Mouse (Mus musculus): ENCODE data around the gene Alb. TPM values are rescaled to one million over a fixed set of nuclear protein-coding genes. Genes with fewer than 3 reads are reported as not detected.

Gene Alb
- polyA plus RNA-seq (2014; fragmentation: Nextera tagmentation; extraction: Ambion mirVana) = not detected in 2 replicates

GRCm38 (mm10) chr5:90460619-90461018 is at the start of gene Alb:
Alb (plus strand) TSS chr5:90460897.
- Histone ChIP-seq H3K36me3 (replicated peaks; ENCODE audit: control insufficient read depth, insufficient read depth) (no peaks in the 10 kb centered on the region), H3K9me3 (ENCODE audit: control insufficient read depth, low read length) (no peaks in the 10 kb centered on the region), H3K9ac (no peak within 1 kb of the TSS), H3K27me3 (ENCODE audit: control insufficient read depth, insufficient read depth, low read length) (no peaks in the 10 kb centered on the region), H3K4me3 (replicated peaks; ENCODE audit: low read length) (no peak within 1 kb of the TSS), H3K4me1 (replicated peaks; ENCODE audit: control insufficient read depth, insufficient read depth, low read length) (no peaks in the 10 kb centered on the region), H3K4me2 (replicated peaks) (no peak within 1 kb of the TSS), H3K27ac (no peak within 1 kb of the TSS)
- WGBS = 95% methylated on average over 8 of the region's 8 CpGs
- ATAC-seq (ENCODE audit: low FRiP score) (no peak), DNase-seq (ENCODE audit: low spot score) (no peak)

- Histone ChIP-seq H3K9me3 (ENCODE audit: control insufficient read depth, low read length) (no peaks in the 10 kb centered on the region), H3K27ac (no peak overlapping the region), H3K27me3 (ENCODE audit: control insufficient read depth, insufficient read depth, low read length) (no peaks in the 10 kb centered on the region), H3K9ac (no peak overlapping the region), H3K36me3 (replicated peaks; ENCODE audit: control insufficient read depth, insufficient read depth) (no peaks in the 10 kb centered on the region), H3K4me3 (replicated peaks; ENCODE audit: low read length) (no peak overlapping the region), H3K4me2 (replicated peaks) (no peak overlapping the region), H3K4me1 (replicated peaks; ENCODE audit: control insufficient read depth, insufficient read depth, low read length) (no peaks in the 10 kb centered on the region)
- DNase-seq (ENCODE audit: low spot score) (no peak), ATAC-seq (ENCODE audit: low FRiP score) (no peak)
- 82% methylated on average over 8 of the region's 8 CpGs for WGBS
Measured at GRCm38 (mm10) chr5:90414142-90414924, 46.4 kb upstream of the Alb start.

- Histone ChIP-seq H3K4me1 (replicated peaks; ENCODE audit: control insufficient read depth, insufficient read depth, low read length) (no peaks in the 10 kb centered on the region), H3K27me3 (ENCODE audit: control insufficient read depth, insufficient read depth, low read length) (no peaks in the 10 kb centered on the region), H3K27ac (no peak overlapping the region), H3K4me2 (replicated peaks) (no peak overlapping the region), H3K9ac (no peak overlapping the region), H3K36me3 (replicated peaks; ENCODE audit: control insufficient read depth, insufficient read depth) (no peaks in the 10 kb centered on the region), H3K9me3 (ENCODE audit: control insufficient read depth, low read length) (no peaks in the 10 kb centered on the region), H3K4me3 (replicated peaks; ENCODE audit: low read length) (no peak overlapping the region)
- no peak for DNase-seq (ENCODE audit: low spot score)
- 71% methylated on average over 6 of the region's 6 CpGs for WGBS
- no peak for ATAC-seq (ENCODE audit: low FRiP score)
Measured at GRCm38 (mm10) chr5:90414925-90415295, 45.8 kb upstream of the Alb start.

GRCm38 (mm10) chr5:90424625-90425024 is 36.1 kb upstream of the Alb start:
- WGBS = 88% methylated on average over 5 of the region's 5 CpGs
- Histone ChIP-seq H3K4me2 (replicated peaks) (no peak overlapping the region), H3K4me3 (replicated peaks; ENCODE audit: low read length) (no peak overlapping the region), H3K36me3 (replicated peaks; ENCODE audit: control insufficient read depth, insufficient read depth) (no peaks in the 10 kb centered on the region), H3K4me1 (replicated peaks; ENCODE audit: control insufficient read depth, insufficient read depth, low read length) (no peaks in the 10 kb centered on the region), H3K27ac (no peak overlapping the region), H3K9ac (no peak overlapping the region), H3K9me3 (ENCODE audit: control insufficient read depth, low read length) (no peaks in the 10 kb centered on the region), H3K27me3 (ENCODE audit: control insufficient read depth, insufficient read depth, low read length) (no peaks in the 10 kb centered on the region)
- ATAC-seq (ENCODE audit: low FRiP score) = no peak
- no peak for DNase-seq (ENCODE audit: low spot score)

GRCm38 (mm10) chr5:90425191-90425590 is 35.5 kb upstream of the Alb start:
- WGBS = 90% methylated on average over 3 of the region's 3 CpGs
- Histone ChIP-seq H3K9ac (no peak overlapping the region), H3K27me3 (ENCODE audit: control insufficient read depth, insufficient read depth, low read length) (no peaks in the 10 kb centered on the region), H3K9me3 (ENCODE audit: control insufficient read depth, low read length) (no peaks in the 10 kb centered on the region), H3K4me1 (replicated peaks; ENCODE audit: control insufficient read depth, insufficient read depth, low read length) (no peaks in the 10 kb centered on the region), H3K36me3 (replicated peaks; ENCODE audit: control insufficient read depth, insufficient read depth) (no peaks in the 10 kb centered on the region), H3K27ac (no peak overlapping the region), H3K4me3 (replicated peaks; ENCODE audit: low read length) (no peak overlapping the region), H3K4me2 (replicated peaks) (no peak overlapping the region)
- ATAC-seq (ENCODE audit: low FRiP score) = no peak
- DNase-seq (ENCODE audit: low spot score) = no peak

- no peak overlapping the region for H3K4me3 ChIP-seq (replicated peaks; ENCODE audit: low read length)
- H3K4me1 ChIP-seq (replicated peaks; ENCODE audit: control insufficient read depth, insufficient read depth, low read length) = no peaks in the 10 kb centered on the region
- no peak overlapping the region for H3K27ac ChIP-seq
- H3K27me3 ChIP-seq (ENCODE audit: control insufficient read depth, insufficient read depth, low read length) = no peaks in the 10 kb centered on the region
- H3K4me2 ChIP-seq (replicated peaks) = no peak overlapping the region
- ATAC-seq (ENCODE audit: low FRiP score) (no peak), DNase-seq (ENCODE audit: low spot score) (no peak)
- no peaks in the 10 kb centered on the region for H3K36me3 ChIP-seq (replicated peaks; ENCODE audit: control insufficient read depth, insufficient read depth)
- H3K9me3 ChIP-seq (ENCODE audit: control insufficient read depth, low read length) = no peaks in the 10 kb centered on the region
- 90% methylated on average over 9 of the region's 9 CpGs for WGBS
- H3K9ac ChIP-seq = no peak overlapping the region
Measured at GRCm38 (mm10) chr5:90431053-90431452, 29.6 kb upstream of the Alb start.

GRCm38 (mm10) chr5:90439157-90439556 is 21.5 kb upstream of the Alb start:
- Histone ChIP-seq H3K9ac (no peak overlapping the region), H3K4me3 (replicated peaks; ENCODE audit: low read length) (no peak overlapping the region), H3K27ac (no peak overlapping the region), H3K4me1 (replicated peaks; ENCODE audit: control insufficient read depth, insufficient read depth, low read length) (no peaks in the 10 kb centered on the region), H3K36me3 (replicated peaks; ENCODE audit: control insufficient read depth, insufficient read depth) (no peaks in the 10 kb centered on the region), H3K27me3 (ENCODE audit: control insufficient read depth, insufficient read depth, low read length) (no peaks in the 10 kb centered on the region), H3K4me2 (replicated peaks) (no peak overlapping the region), H3K9me3 (ENCODE audit: control insufficient read depth, low read length) (no peaks in the 10 kb centered on the region)
- WGBS = 81% methylated on average over 4 of the region's 4 CpGs
- DNase-seq (ENCODE audit: low spot score) (no peak), ATAC-seq (ENCODE audit: low FRiP score) (no peak)

- H3K9me3 ChIP-seq (ENCODE audit: control insufficient read depth, low read length) = no peaks in the 10 kb centered on the region
- WGBS = 92% methylated on average over 3 of the region's 3 CpGs
- H3K9ac ChIP-seq = no peak overlapping the region
- ATAC-seq (ENCODE audit: low FRiP score) (no peak), DNase-seq (ENCODE audit: low spot score) (no peak)
- H3K27ac ChIP-seq = no peak overlapping the region
- no peaks in the 10 kb centered on the region for H3K4me1 ChIP-seq (replicated peaks; ENCODE audit: control insufficient read depth, insufficient read depth, low read length)
- no peaks in the 10 kb centered on the region for H3K27me3 ChIP-seq (ENCODE audit: control insufficient read depth, insufficient read depth, low read length)
- H3K4me2 ChIP-seq (replicated peaks) = no peak overlapping the region
- no peaks in the 10 kb centered on the region for H3K36me3 ChIP-seq (replicated peaks; ENCODE audit: control insufficient read depth, insufficient read depth)
- no peak overlapping the region for H3K4me3 ChIP-seq (replicated peaks; ENCODE audit: low read length)
Measured at GRCm38 (mm10) chr5:90447577-90447976, 13.1 kb upstream of the Alb start.

- H3K9ac ChIP-seq = no peak overlapping the region
- H3K36me3 ChIP-seq (replicated peaks; ENCODE audit: control insufficient read depth, insufficient read depth) = no peaks in the 10 kb centered on the region
- WGBS = 92% methylated on average over 5 of the region's 5 CpGs
- no peaks in the 10 kb centered on the region for H3K9me3 ChIP-seq (ENCODE audit: control insufficient read depth, low read length)
- no peak overlapping the region for H3K27ac ChIP-seq
- no peaks in the 10 kb centered on the region for H3K4me1 ChIP-seq (replicated peaks; ENCODE audit: control insufficient read depth, insufficient read depth, low read length)
- no peak for DNase-seq (ENCODE audit: low spot score)
- ATAC-seq (ENCODE audit: low FRiP score) = no peak
- no peak overlapping the region for H3K4me2 ChIP-seq (replicated peaks)
- H3K4me3 ChIP-seq (replicated peaks; ENCODE audit: low read length) = no peak overlapping the region
- H3K27me3 ChIP-seq (ENCODE audit: control insufficient read depth, insufficient read depth, low read length) = no peaks in the 10 kb centered on the region
Measured at GRCm38 (mm10) chr5:90449961-90450360, 10.7 kb upstream of the Alb start.

- H3K9ac ChIP-seq = no peak overlapping the region
- H3K27ac ChIP-seq = no peak overlapping the region
- no peak overlapping the region for H3K4me2 ChIP-seq (replicated peaks)
- H3K27me3 ChIP-seq (ENCODE audit: control insufficient read depth, insufficient read depth, low read length) = no peaks in the 10 kb centered on the region
- no peaks in the 10 kb centered on the region for H3K4me1 ChIP-seq (replicated peaks; ENCODE audit: control insufficient read depth, insufficient read depth, low read length)
- 79% methylated on average over 4 of the region's 4 CpGs for WGBS
- no peak for ATAC-seq (ENCODE audit: low FRiP score)
- no peak for DNase-seq (ENCODE audit: low spot score)
- no peaks in the 10 kb centered on the region for H3K9me3 ChIP-seq (ENCODE audit: control insufficient read depth, low read length)
- no peaks in the 10 kb centered on the region for H3K36me3 ChIP-seq (replicated peaks; ENCODE audit: control insufficient read depth, insufficient read depth)
- H3K4me3 ChIP-seq (replicated peaks; ENCODE audit: low read length) = no peak overlapping the region
Measured at GRCm38 (mm10) chr5:90452711-90453110, 8.0 kb upstream of the Alb start.

Measured in hindbrain, embryonic 14.5 days (tissue).